In the genomic region with DNA sequence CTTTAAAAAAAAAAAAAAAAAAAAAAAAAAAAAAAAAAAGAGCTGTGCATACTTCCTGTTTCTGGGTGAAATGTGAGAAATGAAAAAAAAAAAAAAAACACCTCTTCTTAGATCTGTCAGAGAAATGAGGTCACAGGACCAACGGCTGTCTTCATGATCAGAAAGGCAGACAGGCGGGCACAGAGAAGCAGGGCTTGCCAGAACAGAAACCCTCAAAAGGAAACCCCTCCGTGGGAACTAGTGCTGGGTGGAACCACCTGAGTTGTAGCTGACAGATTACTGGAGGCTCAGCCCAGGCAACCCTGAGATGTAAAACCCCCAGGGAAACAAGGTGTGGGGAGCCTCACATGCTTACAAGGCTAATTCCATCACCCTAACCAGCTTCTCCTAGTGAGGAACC, we compare ENCODE assay signal across 13 mouse cellular contexts.
DNase-seq lines count a peak whose midpoint lies in the region; ATAC-seq and TF ChIP-seq lines count a peak whose summit lies in the region.
"Had no signal": no experiment of that assay in that cellular context is flagged by ENCODE, and none has a peak within 500 bp of the region (broad histone marks: within the 10 kb centered on the region; RNA-seq: fewer than 3 reads in every experiment).

No protein-coding gene starts in this region.

- TF ChIP-seq CTCF in stomach, postnatal 0 days (IDR thresholded peaks at IDR 0.05; ENCODE audit: low read depth), result no peak

- WGBS in stomach, postnatal 0 days, result 56% methylated on average over 3 of the region's 3 CpGs
- WGBS in hindbrain, embryonic 14.5 days, result 77% methylated on average over 3 of the region's 3 CpGs

- H3K9me3 ChIP-seq in stomach, postnatal 0 days (ENCODE audit: control insufficient read depth, low read length), result no peaks in the 10 kb centered on the region
- H3K9me3 ChIP-seq in hindbrain, embryonic 14.5 days (ENCODE audit: control insufficient read depth, low read length), result no peaks in the 10 kb centered on the region
- H3K9me3 ChIP-seq: liver, embryonic 13.5 days; stomach, embryonic 15.5 days had no signal

- H3K27me3 ChIP-seq in stomach, postnatal 0 days (ENCODE audit: control insufficient read depth, insufficient read depth, low read length), result no peaks in the 10 kb centered on the region
- no peaks in the 10 kb centered on the region for H3K27me3 ChIP-seq in hindbrain, embryonic 14.5 days (ENCODE audit: control insufficient read depth, insufficient read depth, low read length)
- H3K27me3 ChIP-seq: liver, embryonic 13.5 days; stomach, embryonic 15.5 days had no signal

- no peaks in the 10 kb centered on the region for H3K4me1 ChIP-seq in stomach, postnatal 0 days (replicated peaks; ENCODE audit: control insufficient read depth, insufficient read depth)
- H3K4me1 ChIP-seq in hindbrain, embryonic 14.5 days (replicated peaks; ENCODE audit: control insufficient read depth, insufficient read depth, low read length), result no peaks in the 10 kb centered on the region
- H3K4me1 ChIP-seq: stomach, embryonic 15.5 days had no signal

- intact Hi-C loops in heart, postnatal 10 days (cut with DNase I), result no loop called here

- no peak overlapping the region for H3K4me2 ChIP-seq in stomach, postnatal 0 days (replicated peaks; ENCODE audit: low read depth)
- no peak overlapping the region for H3K4me2 ChIP-seq in hindbrain, embryonic 14.5 days (replicated peaks)
- H3K4me2 ChIP-seq: liver, embryonic 13.5 days; stomach, embryonic 15.5 days had no signal

- H3K36me3 ChIP-seq in stomach, postnatal 0 days (ENCODE audit: control insufficient read depth, insufficient read depth, low read length), result no peaks in the 10 kb centered on the region
- no peaks in the 10 kb centered on the region for H3K36me3 ChIP-seq in hindbrain, embryonic 14.5 days (replicated peaks; ENCODE audit: control insufficient read depth, insufficient read depth)
- H3K36me3 ChIP-seq: liver, embryonic 13.5 days; stomach, embryonic 15.5 days had no signal

- peak; percentile 6 to 14 for DNase-seq in heart, postnatal 10 days
- no peak for DNase-seq in heart, adult 8-10 months (ENCODE audit: low spot score)
- DNase-seq in stomach, postnatal 0 days (ENCODE audit: low spot score), result peak; percentile 23
- no peak for DNase-seq in right cerebral cortex, postnatal 14 days
- DNase-seq in hindbrain, embryonic 14.5 days (ENCODE audit: low spot score), result no peak
- DNase-seq in right cerebral cortex, postnatal 36 days (ENCODE audit: low spot score in 2 of 2), result no peak
- DNase-seq: cerebellum, adult 11-12 months; gastrocnemius, postnatal 10 days; liver, embryonic 13.5 days had no signal

- ATAC-seq in activated CD4-positive, CD25-positive, alpha-beta regulatory T cell, adult 4 months, result peak; percentile 99
- peak; percentile 97 for ATAC-seq in megakaryocyte, adult 5-6 weeks (ENCODE audit: poor library complexity, severe bottlenecking)
- peak; percentile 65 for ATAC-seq in stomach, postnatal 0 days (ENCODE audit: low FRiP score, low TSS enrichment)
- no peak for ATAC-seq in hindbrain, embryonic 14.5 days (ENCODE audit: low FRiP score)

- no peak overlapping the region for H3K4me3 ChIP-seq in stomach, postnatal 0 days (ENCODE audit: low read depth, low read length)
- no peak overlapping the region for H3K4me3 ChIP-seq in hindbrain, embryonic 14.5 days (replicated peaks; ENCODE audit: low read length)
- H3K4me3 ChIP-seq: erythroblast, embryonic 14.5 days; liver, embryonic 13.5 days; stomach, embryonic 15.5 days had no signal

- H3K27ac ChIP-seq in stomach, postnatal 0 days (replicated peaks), result peak overlapping the region; percentile 35; the same call in 1 of the 2 replicates
- no peak overlapping the region for H3K27ac ChIP-seq in hindbrain, embryonic 14.5 days
- H3K27ac ChIP-seq: liver, embryonic 13.5 days; stomach, embryonic 15.5 days had no signal

- H3K9ac ChIP-seq in stomach, postnatal 0 days (ENCODE audit: low read length), result no peak overlapping the region
- no peak overlapping the region for H3K9ac ChIP-seq in hindbrain, embryonic 14.5 days
- H3K9ac ChIP-seq: liver, embryonic 13.5 days; stomach, embryonic 15.5 days had no signal

- TF ChIP-seq EP300 in stomach, postnatal 0 days (optimal IDR thresholded peaks at IDR 0.05), result no peak

Comparison
In these comparisons a context has a peak if more than half of its experiments do, and no peak if none do; other contexts are left out.
1. DNase-seq: peak in heart, postnatal 10 days (2 of 2) and stomach, postnatal 0 days (single experiment); none in heart, adult 8-10 months (single experiment), right cerebral cortex, postnatal 14 days (single experiment), hindbrain, embryonic 14.5 days (single experiment) and right cerebral cortex, postnatal 36 days (0 of 2).